Mouse (Mus musculus) forebrain, embryonic 11.5 days (tissue): ENCODE results near the gene N4bp2. TPM values are rescaled to one million over a fixed set of nuclear protein-coding genes. Genes with fewer than 3 reads are reported as not detected.

Experiments used
- ATAC-seq: fragments of 200-750 bp; cut with Nextera tagmentation; replicated peaks from 2 replicates; pipeline ENCODE4 v1.8.0; 2017; ENCODE audit warnings: moderate TSS enrichment; ENCODE audit not compliant: low FRiP score
- DNase-seq: peaks from one replicate; pipeline ENCODE4 v3.0.0-alpha.2; 2017; ENCODE audit warnings: low spot score
- H3K27ac ChIP-seq: fragments of 300-500 bp; sonication (generic); 2 replicates; pipeline ENCODE4 v1.5.1; 2014; ENCODE audit warnings: low read depth, low read length
- H3K27me3 ChIP-seq: fragments of 300-500 bp; sonication (generic); 2 replicates; pipeline ENCODE4 v1.6.1; 2014; ENCODE audit warnings: mild to moderate bottlenecking, low read length, mixed read lengths; ENCODE audit not compliant: control insufficient read depth, insufficient read depth
- H3K36me3 ChIP-seq: fragments of 300-500 bp; sonication (generic); 2 replicates; pipeline ENCODE4 v1.6.1; 2014; ENCODE audit warnings: mild to moderate bottlenecking, low read length, moderate library complexity, mixed read lengths; ENCODE audit not compliant: control insufficient read depth, insufficient read depth
- H3K4me1 ChIP-seq: fragments of 300-500 bp; sonication (generic); replicated peaks from 2 replicates; pipeline ENCODE4 v1.6.1; 2014; ENCODE audit warnings: low read length, mixed read lengths; ENCODE audit not compliant: control insufficient read depth, insufficient read depth
- H3K4me2 ChIP-seq: fragments of 300-500 bp; sonication (generic); 2 replicates; pipeline ENCODE4 v1.6.1; 2014; ENCODE audit warnings: low read depth, mild to moderate bottlenecking, low read length, moderate library complexity, mixed read lengths; ENCODE audit not compliant: severe bottlenecking
- H3K4me3 ChIP-seq: fragments of 300-500 bp; sonication (generic); 2 replicates; pipeline ENCODE4 v1.5.1; 2014; ENCODE audit warnings: low read depth, low read length
- H3K9ac ChIP-seq: fragments of 300-500 bp; sonication (generic); 2 replicates; pipeline ENCODE4 v1.6.1; 2014; ENCODE audit warnings: low read length
- H3K9me3 ChIP-seq: fragments of 300-500 bp; sonication (generic); 2 replicates; pipeline ENCODE4 v1.6.1; 2016; ENCODE audit warnings: low read length, mixed read lengths; ENCODE audit not compliant: control insufficient read depth
- WGBS: fragments of 180-500 bp; shearing (Covaris S2); extraction: QIAGEN DNeasy Blood & Tissue Kit; methylation state at CpG from one replicate; pipeline ENCODE4 v1.1.7; 2014; 5-methylcytosine and 5-hydroxymethylcytosine counted together
- polyA plus RNA-seq: library from polyadenylated mRNA; unstranded; fragments of >200 nt; fragmentation: Nextera tagmentation; extraction: Ambion mirVana; gene quantifications from 2 replicates; pipeline ENCODE4 v1.2.1, GENCODE M21; 2014

N4bp2 gene
- polyA plus RNA-seq, 1 experiment from 2014 or later, result 56.3 TPM

DNA sequence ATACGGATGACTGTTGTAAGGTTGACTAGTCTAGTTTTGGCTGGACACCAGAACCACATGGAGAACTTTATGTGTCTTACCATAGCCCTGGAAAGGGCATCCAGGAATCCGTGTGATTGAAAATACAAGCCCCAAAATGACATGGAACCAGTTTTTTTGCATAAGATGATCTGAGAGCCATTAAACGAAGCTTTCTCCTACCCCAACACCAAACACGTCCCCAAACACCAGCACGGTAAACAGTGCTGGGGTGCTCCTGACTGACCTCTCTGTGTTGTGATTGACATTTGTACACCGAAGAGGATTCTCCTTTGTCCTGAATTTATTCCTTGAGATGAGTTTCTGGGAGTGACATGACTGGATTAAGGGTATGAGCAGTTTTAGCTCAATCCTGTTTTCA is 103.3 kb downstream of the N4bp2 start:
- H3K4me3 ChIP-seq, result no peak overlapping the region
- ATAC-seq (no peak), DNase-seq (no peak)
- no peaks in the 10 kb centered on the region for H3K9me3 ChIP-seq
- no peaks in the 10 kb centered on the region for H3K36me3 ChIP-seq
- no peak overlapping the region for H3K9ac ChIP-seq
- H3K4me2 ChIP-seq, result no peak overlapping the region
- 86% methylated on average over 6 of the region's 6 CpGs for WGBS
- H3K27ac ChIP-seq, result no peak overlapping the region
- no peaks in the 10 kb centered on the region for H3K4me1 ChIP-seq
- no peaks in the 10 kb centered on the region for H3K27me3 ChIP-seq

DNA sequence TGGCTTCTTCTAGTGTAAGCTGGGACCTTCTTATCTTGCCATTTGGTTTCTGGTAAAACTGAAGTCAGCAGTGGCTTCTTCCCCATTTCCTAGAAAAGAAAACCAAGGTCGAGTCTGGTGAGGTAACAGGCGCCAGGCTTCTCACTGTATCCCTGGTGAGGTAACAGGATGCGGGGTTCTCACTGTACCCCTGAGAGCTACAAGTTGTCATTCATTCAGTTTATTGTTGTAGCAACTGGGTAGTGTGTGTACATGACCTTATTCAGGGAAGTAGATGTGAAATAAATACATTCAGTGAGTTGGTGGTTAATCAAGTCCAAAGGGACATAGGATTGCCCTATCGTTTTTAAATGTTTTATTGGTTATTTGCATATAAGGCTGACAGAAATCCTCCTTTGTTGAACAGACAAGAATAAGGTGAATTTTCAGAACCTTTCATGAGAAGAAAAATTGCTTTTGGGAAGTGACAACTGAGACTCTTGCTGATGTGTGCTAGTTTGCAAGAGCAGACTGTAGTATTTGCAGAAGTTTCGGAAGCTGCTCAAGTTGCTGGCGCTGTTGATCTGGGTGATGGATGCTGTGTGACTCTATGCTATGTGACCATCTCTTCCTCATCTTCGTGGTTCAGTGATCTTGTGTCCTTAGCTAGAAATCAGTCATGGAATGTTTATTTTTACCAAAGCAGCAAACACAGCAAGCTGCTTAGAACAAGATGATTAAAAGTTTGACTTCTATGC is 104.2 kb downstream of the N4bp2 start:
- Histone ChIP-seq H3K27me3 (no peaks in the 10 kb centered on the region), H3K9me3 (no peaks in the 10 kb centered on the region), H3K9ac (no peak overlapping the region), H3K4me3 (no peak overlapping the region), H3K4me1 (no peaks in the 10 kb centered on the region), H3K36me3 (no peaks in the 10 kb centered on the region), H3K4me2 (no peak overlapping the region), H3K27ac (no peak overlapping the region)
- DNase-seq (no peak), ATAC-seq (no peak)
- 86% methylated on average over 7 of the region's 7 CpGs for WGBS

DNA sequence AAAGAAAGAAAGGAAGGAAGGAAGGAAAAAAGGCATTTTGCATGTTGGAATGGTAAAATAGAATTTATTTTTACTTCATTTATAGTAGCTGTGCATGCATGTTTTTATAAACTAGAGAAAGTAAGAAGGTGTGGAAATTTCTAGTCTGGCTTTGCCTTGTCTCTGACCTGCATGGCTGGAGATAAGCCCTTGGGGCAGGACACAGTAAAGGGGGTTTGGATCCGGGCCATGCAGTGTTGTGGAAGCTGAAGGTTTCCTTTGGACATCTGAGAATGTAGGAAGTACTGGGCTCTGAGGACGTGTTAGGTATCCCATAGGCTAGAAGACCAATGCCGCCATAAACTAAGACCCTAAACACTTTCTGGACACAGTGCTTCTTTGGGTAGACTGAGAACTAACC is 105.1 kb downstream of the N4bp2 start:
- Histone ChIP-seq H3K4me1 (no peaks in the 10 kb centered on the region), H3K27me3 (no peaks in the 10 kb centered on the region), H3K4me3 (no peak overlapping the region), H3K9me3 (no peaks in the 10 kb centered on the region), H3K9ac (no peak overlapping the region), H3K36me3 (no peaks in the 10 kb centered on the region), H3K4me2 (no peak overlapping the region), H3K27ac (no peak overlapping the region)
- ATAC-seq (no peak), DNase-seq (no peak)
- 81% methylated on average over 3 of the region's 3 CpGs for WGBS

DNA sequence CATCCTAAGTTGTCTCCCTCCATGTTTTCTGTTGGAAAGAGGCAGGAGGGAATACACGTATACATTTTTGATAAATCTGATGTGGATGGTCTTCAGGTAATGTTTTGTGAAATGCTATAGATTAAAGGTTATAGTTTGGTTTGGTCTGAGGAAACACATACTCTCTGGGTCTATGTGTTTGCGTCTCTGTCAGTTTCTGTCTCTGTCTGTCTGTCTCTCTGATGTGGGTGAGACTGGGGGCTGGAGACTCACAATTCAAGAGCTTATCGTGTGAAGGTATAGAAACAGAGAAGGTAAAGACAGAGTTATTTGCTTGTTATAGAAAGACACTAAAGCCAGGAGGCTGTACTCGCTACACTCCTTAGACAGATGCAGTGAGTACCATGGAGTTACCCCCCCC is 106.3 kb downstream of the N4bp2 start:
- Histone ChIP-seq H3K9me3 (no peaks in the 10 kb centered on the region), H3K4me1 (no peaks in the 10 kb centered on the region), H3K9ac (no peak overlapping the region), H3K4me2 (no peak overlapping the region), H3K36me3 (no peaks in the 10 kb centered on the region), H3K27me3 (no peaks in the 10 kb centered on the region), H3K4me3 (no peak overlapping the region), H3K27ac (no peak overlapping the region)
- 92% methylated on average over 4 of the region's 4 CpGs for WGBS
- DNase-seq, result no peak
- ATAC-seq, result no peak

DNA sequence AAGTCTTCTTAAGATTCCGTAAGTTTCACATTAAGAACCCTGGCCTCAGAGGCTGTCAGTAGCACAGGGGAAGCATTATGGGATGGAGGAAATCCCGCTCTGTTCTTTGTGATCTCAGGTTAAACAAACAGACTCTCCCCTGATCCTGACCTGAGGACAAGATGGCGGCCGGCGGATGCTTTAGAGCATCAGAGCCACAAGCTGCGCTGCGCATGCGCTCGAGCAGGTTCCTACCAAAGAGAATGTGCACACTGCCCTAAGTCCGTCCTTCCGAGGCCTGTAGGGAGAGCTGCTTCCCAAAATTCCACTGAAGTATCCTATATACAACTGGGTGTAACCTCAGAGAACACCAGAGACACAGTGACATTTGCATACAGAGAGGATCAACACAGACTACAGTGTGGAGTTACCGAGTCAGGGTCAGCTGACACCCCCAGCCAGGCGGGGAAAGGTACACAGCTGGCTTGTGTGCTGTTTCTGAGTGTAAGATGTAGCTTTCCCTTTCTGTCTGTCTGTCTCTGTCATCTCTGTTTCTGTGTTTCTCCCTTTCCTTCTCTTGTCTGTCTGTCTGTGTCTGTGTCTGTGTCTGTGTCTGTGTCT is 108.1 kb downstream of the N4bp2 start:
- no peak overlapping the region for H3K4me3 ChIP-seq
- H3K9me3 ChIP-seq, result no peaks in the 10 kb centered on the region
- H3K27me3 ChIP-seq, result no peaks in the 10 kb centered on the region
- no peaks in the 10 kb centered on the region for H3K36me3 ChIP-seq
- H3K9ac ChIP-seq, result no peak overlapping the region
- H3K4me2 ChIP-seq, result no peak overlapping the region
- 92% methylated on average over 13 of the region's 13 CpGs for WGBS
- no peak for ATAC-seq
- no peak overlapping the region for H3K27ac ChIP-seq
- DNase-seq, result no peak
- no peaks in the 10 kb centered on the region for H3K4me1 ChIP-seq

DNA sequence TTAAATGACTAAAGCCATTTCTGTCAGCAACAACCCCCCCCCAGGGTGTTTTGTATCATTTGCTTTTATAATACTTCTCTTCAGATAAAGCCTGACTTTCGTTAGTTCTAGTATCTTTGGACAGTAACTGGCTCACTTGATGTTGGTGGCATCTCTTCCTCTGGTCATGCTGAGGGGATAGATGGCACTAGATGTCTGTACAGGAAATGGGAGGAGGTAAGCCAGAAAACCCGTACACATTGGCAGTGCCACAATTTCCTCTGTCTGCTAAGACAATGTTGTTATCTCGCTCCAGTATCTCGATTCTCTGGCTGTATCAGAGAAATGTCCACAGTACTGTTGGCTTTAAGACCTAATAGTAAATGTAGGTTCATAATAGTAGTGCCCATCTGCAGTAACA is 109.9 kb downstream of the N4bp2 start:
- ATAC-seq (no peak), DNase-seq (no peak)
- H3K27me3 ChIP-seq, result no peaks in the 10 kb centered on the region
- no peak overlapping the region for H3K9ac ChIP-seq
- H3K4me2 ChIP-seq, result no peak overlapping the region
- no peak overlapping the region for H3K27ac ChIP-seq
- no peak overlapping the region for H3K4me3 ChIP-seq
- no peaks in the 10 kb centered on the region for H3K9me3 ChIP-seq
- WGBS, result 83% methylated on average over 4 of the region's 4 CpGs
- H3K36me3 ChIP-seq, result no peaks in the 10 kb centered on the region
- no peaks in the 10 kb centered on the region for H3K4me1 ChIP-seq

DNA sequence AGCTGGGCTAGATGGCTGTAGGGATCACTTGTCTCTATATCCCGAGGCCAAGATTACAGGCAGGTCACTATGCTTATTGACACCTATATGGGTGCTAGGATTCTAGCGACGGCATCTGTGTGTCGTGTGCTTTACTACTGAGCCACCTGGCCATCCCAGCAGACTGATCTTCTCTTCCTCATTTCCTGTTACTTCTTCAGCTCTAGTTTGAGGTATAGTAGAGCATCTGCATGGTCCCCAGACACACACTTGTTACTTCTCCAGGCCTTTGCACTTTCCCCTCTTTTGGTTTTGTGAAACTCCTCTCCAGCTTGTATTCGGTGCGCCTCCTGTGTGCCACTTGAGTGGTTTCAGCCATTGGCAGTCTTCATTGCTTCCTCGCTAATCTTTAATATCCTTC is 111.9 kb downstream of the N4bp2 start:
- ATAC-seq (no peak), DNase-seq (no peak)
- no peak overlapping the region for H3K4me3 ChIP-seq
- H3K27me3 ChIP-seq, result no peaks in the 10 kb centered on the region
- WGBS, result 91% methylated on average over 7 of the region's 7 CpGs
- no peaks in the 10 kb centered on the region for H3K9me3 ChIP-seq
- H3K27ac ChIP-seq, result no peak overlapping the region
- H3K4me2 ChIP-seq, result no peak overlapping the region
- H3K4me1 ChIP-seq, result no peaks in the 10 kb centered on the region
- H3K9ac ChIP-seq, result no peak overlapping the region
- no peaks in the 10 kb centered on the region for H3K36me3 ChIP-seq

DNA sequence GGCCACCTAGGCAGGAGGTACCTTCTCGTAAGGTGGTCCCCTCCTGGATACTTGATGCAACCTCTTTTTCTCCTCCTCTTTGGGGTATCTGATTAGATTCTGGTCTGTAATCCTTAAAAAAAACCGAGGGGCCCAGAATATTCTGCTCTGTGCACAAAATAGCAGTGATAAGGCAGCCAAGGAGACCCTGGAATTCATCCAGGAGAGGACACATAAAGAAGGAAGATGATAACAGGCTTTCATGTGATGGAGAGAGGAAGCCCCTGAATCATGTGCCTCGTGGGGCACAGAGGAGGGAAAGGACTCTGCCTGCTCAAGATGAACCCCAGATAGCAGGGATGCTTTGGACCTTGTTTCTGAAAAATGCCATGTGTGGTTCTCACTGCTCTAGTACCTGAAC is 115.0 kb downstream of the N4bp2 start:
- Histone ChIP-seq H3K4me1 (no peaks in the 10 kb centered on the region), H3K9ac (no peak overlapping the region), H3K27ac (no peak overlapping the region), H3K9me3 (no peaks in the 10 kb centered on the region), H3K27me3 (no peaks in the 10 kb centered on the region), H3K4me2 (no peak overlapping the region), H3K36me3 (no peaks in the 10 kb centered on the region), H3K4me3 (no peak overlapping the region)
- WGBS, result 75% methylated on average over 3 of the region's 3 CpGs
- ATAC-seq (no peak), DNase-seq (no peak)
